Mouse (Mus musculus): Measurements from ENCODE around the gene Thada.

- no peak for TF ChIP-seq CTCF (IDR thresholded peaks at IDR 0.05; ENCODE audit: borderline replicate concordance, insufficient read depth, low read depth, low read length)
- no peak for TF ChIP-seq POLR2A (IDR thresholded peaks at IDR 0.05; ENCODE audit: borderline replicate concordance, insufficient read depth, low read length)
These were observed 205.0 kb downstream of the Thada start for GRCm38 (mm10) chr17:84261010-84261409.

Measured in cerebellum, adult 2 months (tissue).